Mouse (Mus musculus) stomach, embryonic 16.5 days (tissue): ENCODE results near the gene BC030499. TPM values are rescaled to one million over a fixed set of nuclear protein-coding genes. Genes with fewer than 3 reads are reported as not detected.

ENCODE experiments used
- ATAC-seq: fragments of 200-750 bp; cut with Nextera tagmentation; 2 replicates; pipeline ENCODE4 v1.8.0; 2017; ENCODE audit warnings: moderate number of reproducible peaks, moderate TSS enrichment; ENCODE audit not compliant: insufficient read depth, low FRiP score
- H3K27ac ChIP-seq: fragments of 300-500 bp; sonication (generic); 2 replicates; pipeline ENCODE4 v1.5.1; 2014; ENCODE audit warnings: low read length
- H3K27me3 ChIP-seq: fragments of 300-500 bp; sonication (generic); 2 replicates; pipeline ENCODE4 v1.6.1; 2014; ENCODE audit warnings: low read length, control low read depth, mixed read lengths; ENCODE audit not compliant: control insufficient read depth, insufficient read depth
- H3K36me3 ChIP-seq: fragments of 300-500 bp; sonication (generic); 2 replicates; pipeline ENCODE4 v1.6.1; 2014; ENCODE audit warnings: low read length; ENCODE audit not compliant: control insufficient read depth, insufficient read depth
- H3K4me1 ChIP-seq: fragments of 300-500 bp; sonication (generic); 2 replicates; pipeline ENCODE4 v1.6.1; 2014; ENCODE audit warnings: low read length, control low read depth, mixed read lengths; ENCODE audit not compliant: control insufficient read depth, insufficient read depth
- H3K4me2 ChIP-seq: fragments of 300-500 bp; sonication (generic); 2 replicates; pipeline ENCODE4 v1.6.1; 2014; ENCODE audit warnings: low read depth, low read length, mixed read lengths
- H3K4me3 ChIP-seq: fragments of 300-500 bp; sonication (generic); replicated peaks from 2 replicates; pipeline ENCODE4 v1.5.1; 2014; ENCODE audit warnings: mild to moderate bottlenecking, low read length
- H3K9ac ChIP-seq: fragments of 300-500 bp; sonication (generic); 2 replicates; pipeline ENCODE4 v1.6.1; 2014; ENCODE audit warnings: low read length
- H3K9me3 ChIP-seq: fragments of 300-500 bp; sonication (generic); replicated peaks from 2 replicates; pipeline ENCODE4 v1.6.1; 2016; ENCODE audit warnings: low read length, control low read depth; ENCODE audit not compliant: control insufficient read depth
- WGBS: fragments of 180-500 bp; shearing (Covaris S2); extraction: QIAGEN DNeasy Blood & Tissue Kit; methylation state at CpG from one replicate; pipeline ENCODE4 v1.1.7; 2014; 5-methylcytosine and 5-hydroxymethylcytosine counted together
- polyA plus RNA-seq: library from polyadenylated mRNA; unstranded; fragments of >200 nt; fragmentation: Nextera tagmentation; extraction: Ambion mirVana; gene quantifications from 2 replicates; pipeline ENCODE4 v1.2.1, GENCODE M21; 2015

Gene BC030499
- polyA plus RNA-seq, 1 experiment from 2014 or later: 0.17 TPM

DNA sequence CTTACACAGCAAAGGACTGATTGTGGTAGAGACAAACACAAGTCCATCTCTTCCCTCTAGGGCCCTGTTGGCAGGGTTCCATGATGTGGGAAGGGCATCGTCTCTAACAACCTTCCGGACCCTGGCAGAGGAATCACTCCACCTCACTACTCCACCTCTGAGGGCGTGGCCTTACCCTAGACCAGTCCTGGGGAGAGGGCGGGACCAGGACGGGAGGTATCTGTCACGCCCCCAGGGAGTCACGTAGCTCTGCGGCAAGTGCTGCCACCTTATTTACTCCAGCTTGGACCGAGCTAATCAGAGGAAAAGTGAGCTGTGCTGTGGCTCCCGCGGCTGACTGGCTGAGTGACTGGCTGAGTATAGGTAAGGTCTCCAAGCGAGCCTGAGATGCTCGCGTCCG, 32.2 kb downstream of the BC030499 start, which contains the start of gene Aldoc:
Gene Aldoc, plus strand, starts transcription at position 109 of the 400 bp plus-strand sequence.
- Histone ChIP-seq H3K4me3 (peak within 1 kb of the TSS; percentile 26), H3K9ac (peak within 1 kb of the TSS; percentile 40; the same call in 1 of the 2 replicates), H3K4me1 (peaks cover 13% of the 10 kb centered on the region; the same call in 1 of the 2 replicates), H3K27me3 (no peaks in the 10 kb centered on the region), H3K36me3 (peaks cover 15% of the 10 kb centered on the region; the same call in 1 of the 2 replicates), H3K27ac (peak within 1 kb of the TSS; percentile 74), H3K9me3 (no peaks in the 10 kb centered on the region), H3K4me2 (peak within 1 kb of the TSS; percentile 43)
- peak; percentile 97 for ATAC-seq
- 6% methylated on average over 15 of the region's 15 CpGs for whole genome bisulfite sequencing

GRCm38 (mm10) chr11:78324000-78324785, 33.6 kb downstream of the BC030499 start:
- H3K9ac ChIP-seq: no peak overlapping the region
- 79% methylated on average over 15 of the region's 15 CpGs for WGBS
- ATAC-seq: no peak

DNA sequence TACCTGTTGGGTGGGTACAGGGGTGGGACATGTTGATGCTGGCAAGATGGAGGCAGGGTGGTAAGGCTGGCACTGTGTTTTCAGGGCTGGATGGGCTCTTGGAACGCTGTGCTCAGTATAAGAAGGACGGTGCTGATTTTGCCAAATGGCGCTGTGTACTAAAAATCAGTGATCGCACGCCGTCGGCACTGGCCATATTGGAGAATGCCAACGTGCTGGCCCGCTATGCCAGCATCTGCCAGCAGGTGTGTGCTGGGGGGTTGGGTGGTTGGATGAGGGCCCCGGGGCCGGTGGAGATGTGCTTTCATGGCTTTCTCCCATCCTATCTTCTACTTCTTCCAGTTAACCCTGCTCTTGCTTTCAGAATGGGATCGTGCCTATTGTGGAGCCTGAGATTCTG, 34.3 kb downstream of the BC030499 start:
- Histone ChIP-seq H3K9me3 (no peaks in the 10 kb centered on the region), H3K36me3 (0 out of 2 replicates have a peak, but pooled peaks cover 5% of the 10 kb centered on the region), H3K4me2 (no peak overlapping the region), H3K27ac (no peak overlapping the region), H3K27me3 (no peaks in the 10 kb centered on the region), H3K4me1 (peaks cover 19% of the 10 kb centered on the region), H3K4me3 (no peak overlapping the region), H3K9ac (no peak overlapping the region)
- WGBS: 89% methylated on average over 12 of the region's 12 CpGs
- ATAC-seq: no peak

More at GRCm38 (mm10) chr11:78324000-78324785, 33.6 kb downstream of the BC030499 start:
- Histone ChIP-seq H3K27ac (no peak overlapping the region), H3K4me3 (no peak overlapping the region), H3K27me3 (no peaks in the 10 kb centered on the region), H3K4me1 (peaks cover 18% of the 10 kb centered on the region), H3K4me2 (no peak overlapping the region), H3K36me3 (peaks cover 9% of the 10 kb centered on the region; the same call in 1 of the 2 replicates), H3K9me3 (no peaks in the 10 kb centered on the region)

- Histone ChIP-seq H3K9me3 (no peaks in the 10 kb centered on the region), H3K27ac (no peak overlapping the region), H3K36me3 (no peaks in the 10 kb centered on the region), H3K27me3 (no peaks in the 10 kb centered on the region), H3K4me3 (no peak overlapping the region), H3K4me2 (no peak overlapping the region), H3K9ac (no peak overlapping the region), H3K4me1 (peaks cover 17% of the 10 kb centered on the region)
- 95% methylated on average over 4 of the region's 4 CpGs for WGBS
- ATAC-seq: no peak
Measured at GRCm38 (mm10) chr11:78327215-78327614, 36.6 kb downstream of the BC030499 start.

DNA sequence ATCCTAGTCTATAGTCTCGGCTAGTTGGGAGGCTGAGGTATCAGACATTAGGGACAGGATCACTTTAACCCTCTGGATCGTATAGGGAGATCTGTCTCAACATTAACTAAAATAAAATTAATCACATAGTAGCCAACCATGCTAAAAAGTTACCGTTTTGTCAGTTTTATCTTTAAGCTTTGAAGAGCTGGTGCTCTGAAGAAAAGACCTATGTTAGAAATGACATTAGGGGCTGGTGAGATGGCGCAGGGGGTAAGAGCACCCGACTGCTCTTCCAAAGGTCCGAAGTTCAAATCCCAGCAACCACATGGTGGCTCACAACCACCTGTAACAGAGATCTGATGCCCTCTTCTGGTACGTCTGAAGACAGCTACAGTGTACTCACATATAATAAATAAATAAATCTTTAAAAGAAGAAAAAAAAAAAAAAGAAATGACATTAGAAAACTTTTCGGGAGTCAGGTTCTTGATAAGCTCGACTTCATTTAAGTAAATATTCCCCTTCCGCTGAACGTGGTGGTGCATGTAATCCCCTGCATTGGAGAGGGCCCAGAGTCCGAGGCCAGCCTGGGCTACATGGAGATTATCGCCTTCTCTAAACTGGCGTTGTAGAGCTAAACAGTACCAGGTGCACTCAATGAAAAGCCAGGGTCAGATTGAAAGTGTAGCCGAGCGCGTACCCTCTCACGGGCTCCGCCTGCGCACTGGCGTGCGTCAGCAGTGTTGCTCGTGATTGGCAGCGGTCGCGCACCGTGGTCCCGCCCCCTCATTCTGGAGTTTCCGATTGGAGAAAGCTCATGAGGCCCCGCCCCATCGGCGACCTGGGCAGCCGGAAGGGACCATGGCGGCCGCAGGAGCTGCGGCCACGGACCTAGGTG, 37.2 kb downstream of the BC030499 start, which contains the start of gene Pigs:
Gene Pigs, plus strand, starts transcription at position 782 of the 878 bp plus-strand sequence.
- 11% methylated on average over 37 of the region's 37 CpGs for WGBS
- peak within 1 kb of the TSS; percentile 60 for H3K4me3 ChIP-seq
- peak within 1 kb of the TSS; percentile 82 for H3K9ac ChIP-seq
- no peaks in the 10 kb centered on the region for H3K36me3 ChIP-seq
- H3K27ac ChIP-seq: peak within 1 kb of the TSS; percentile 64
- peak; percentile 96 for ATAC-seq
- no peaks in the 10 kb centered on the region for H3K9me3 ChIP-seq
- peak within 1 kb of the TSS; percentile 87 for H3K4me2 ChIP-seq
- peaks cover 10% of the 10 kb centered on the region for H3K4me1 ChIP-seq
- H3K27me3 ChIP-seq: no peaks in the 10 kb centered on the region

GRCm38 (mm10) chr11:78328512-78329056, 37.9 kb downstream of the BC030499 start:
- 1% methylated on average over 41 of the region's 41 CpGs for WGBS
- peaks cover 7% of the 10 kb centered on the region for H3K4me1 ChIP-seq
- no peaks in the 10 kb centered on the region for H3K36me3 ChIP-seq
- peak overlapping the region; percentile 82 for H3K9ac ChIP-seq
- H3K4me2 ChIP-seq: peak overlapping the region; percentile 87
- no peak overlapping the region for H3K27ac ChIP-seq
- peak overlapping the region; percentile 60 for H3K4me3 ChIP-seq
- H3K9me3 ChIP-seq: no peaks in the 10 kb centered on the region
- ATAC-seq: peak; percentile 11; the same call in 1 of the 2 replicates
- no peaks in the 10 kb centered on the region for H3K27me3 ChIP-seq

GRCm38 (mm10) chr11:78332676-78333075, 42.0 kb downstream of the BC030499 start:
- no peak overlapping the region for H3K4me2 ChIP-seq
- H3K27me3 ChIP-seq: no peaks in the 10 kb centered on the region
- H3K27ac ChIP-seq: no peak overlapping the region
- WGBS: 96% methylated on average over 12 of the region's 12 CpGs
- no peak overlapping the region for H3K9ac ChIP-seq
- H3K4me1 ChIP-seq: peaks cover 7% of the 10 kb centered on the region
- H3K9me3 ChIP-seq: no peaks in the 10 kb centered on the region
- no peak for ATAC-seq
- no peak overlapping the region for H3K4me3 ChIP-seq
- peaks cover 10% of the 10 kb centered on the region for H3K36me3 ChIP-seq

DNA sequence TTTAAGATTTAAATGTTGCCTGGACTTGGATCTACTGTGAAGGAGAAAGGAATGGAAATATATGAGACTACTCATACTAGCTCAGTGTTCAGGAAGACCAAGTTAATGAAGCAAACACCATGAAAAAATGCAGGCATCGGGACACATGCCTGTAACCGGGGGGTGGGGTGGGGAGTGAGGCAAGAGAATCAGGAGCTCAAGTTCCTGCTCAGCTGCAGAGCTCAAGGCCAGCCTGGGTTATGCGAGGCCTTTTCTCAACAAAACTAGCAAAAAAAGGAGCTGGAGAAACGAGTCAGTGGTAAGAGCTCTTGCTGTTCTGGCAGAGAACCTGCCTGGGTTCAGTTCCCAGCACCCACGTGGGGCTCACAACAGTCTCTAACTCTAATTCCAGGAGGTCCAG, 43.4 kb downstream of the BC030499 start:
- Histone ChIP-seq H3K9ac (no peak overlapping the region), H3K9me3 (no peaks in the 10 kb centered on the region), H3K27ac (no peak overlapping the region), H3K4me1 (peaks cover 4% of the 10 kb centered on the region), H3K4me3 (no peak overlapping the region), H3K4me2 (no peak overlapping the region), H3K27me3 (no peaks in the 10 kb centered on the region), H3K36me3 (peaks cover 10% of the 10 kb centered on the region)
- 86% methylated on average over 5 of the region's 5 CpGs for WGBS
- ATAC-seq: no peak
